Mouse (Mus musculus) brain, embryonic 14.5 days (tissue): ENCODE measurements around the gene Slc5a11.

Source experiments
- CTCF ChIP-seq: fragments of 200-500 bp; IDR thresholded peaks from 2 replicates; pipeline ENCODE4 v1.5.1; 2012; ENCODE audit warnings: inconsistent platforms, mild to moderate bottlenecking, moderate library complexity, borderline replicate concordance; ENCODE audit not compliant: insufficient read depth, insufficient read length; ENCODE audit errors: extremely low read depth
- POLR2A ChIP-seq: fragments of 200-500 bp; IDR thresholded peaks from 2 replicates; pipeline ENCODE4 v1.6.1; 2012; ENCODE audit warnings: mild to moderate bottlenecking, inconsistent platforms, borderline replicate concordance; ENCODE audit not compliant: poor library complexity, insufficient read depth, insufficient read length, severe bottlenecking; ENCODE audit errors: extremely low read depth

DNA sequence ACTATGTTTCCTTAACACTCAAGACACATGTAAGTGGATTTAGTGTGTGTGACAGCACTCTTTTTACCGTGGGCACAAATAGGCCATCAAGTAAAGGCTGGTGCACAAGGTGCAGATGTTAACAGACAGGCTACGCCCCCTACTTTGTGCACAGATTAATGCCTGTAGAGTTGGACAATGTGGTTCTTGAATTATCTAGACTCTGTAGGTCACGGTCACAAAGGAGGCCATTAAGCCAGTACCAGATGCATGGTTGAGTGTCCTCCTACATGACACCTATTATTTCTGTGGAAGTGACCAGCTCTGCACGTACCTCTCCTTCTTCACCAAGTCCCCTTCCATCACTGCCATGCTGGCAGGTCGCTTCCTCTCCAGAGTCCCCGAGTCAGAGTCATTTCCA, 81.5 kb downstream of the Slc5a11 start:
- no peak for TF ChIP-seq POLR2A
- TF ChIP-seq CTCF, result no peak
